Mouse (Mus musculus) midbrain, embryonic 15.5 days (tissue): ENCODE data around the gene Ank3. TPM values are rescaled to one million over a fixed set of nuclear protein-coding genes. Genes with fewer than 3 reads are reported as not detected.

Experiments used
- ATAC-seq: fragments of 200-750 bp; cut with Nextera tagmentation; replicated peaks from 2 replicates; pipeline ENCODE4 v1.8.0; 2017; ENCODE audit warnings: moderate TSS enrichment
- H3K27ac ChIP-seq: fragments of 300-500 bp; sonication (generic); 2 replicates; pipeline ENCODE4 v1.5.1; 2015; ENCODE audit warnings: mild to moderate bottlenecking, inconsistent platforms
- H3K27me3 ChIP-seq: fragments of 300-500 bp; sonication (generic); replicated peaks from 2 replicates; pipeline ENCODE4 v1.6.1; 2015; ENCODE audit warnings: inconsistent platforms
- H3K36me3 ChIP-seq: fragments of 300-500 bp; sonication (generic); replicated peaks from 2 replicates; pipeline ENCODE4 v1.6.1; 2015; ENCODE audit warnings: inconsistent platforms
- H3K4me1 ChIP-seq: fragments of 300-500 bp; sonication (generic); 2 replicates; pipeline ENCODE4 v1.6.1; 2015; ENCODE audit warnings: inconsistent platforms
- H3K4me2 ChIP-seq: fragments of 300-500 bp; sonication (generic); 2 replicates; pipeline ENCODE4 v1.6.1; 2015; ENCODE audit warnings: inconsistent platforms, mild to moderate bottlenecking, moderate library complexity
- H3K4me3 ChIP-seq: fragments of 300-500 bp; sonication (generic); 2 replicates; pipeline ENCODE4 v1.5.1; 2015; ENCODE audit warnings: mild to moderate bottlenecking, inconsistent platforms
- H3K9ac ChIP-seq: fragments of 300-500 bp; sonication (generic); 2 replicates; pipeline ENCODE4 v1.6.1; 2015; ENCODE audit warnings: mild to moderate bottlenecking, inconsistent platforms
- H3K9me3 ChIP-seq: fragments of 300-500 bp; sonication (generic); 2 replicates; pipeline ENCODE4 v1.6.1; 2016; ENCODE audit warnings: inconsistent platforms
- WGBS: fragments of 180-500 bp; shearing (Covaris S2); methylation state at CpG from one replicate; pipeline ENCODE4 v1.1.7; 2015; ENCODE audit warnings: mixed read lengths; 5-methylcytosine and 5-hydroxymethylcytosine counted together
- polyA plus RNA-seq: library from polyadenylated mRNA; unstranded; fragments of >200 nt; fragmentation: Nextera tagmentation; extraction: Ambion mirVana; gene quantifications from 2 replicates; pipeline ENCODE4 v1.2.1, GENCODE M21; 2015

The Ank3 gene
- polyA plus RNA-seq, 1 experiment from 2014 or later: 108 TPM

- no peaks in the 10 kb centered on the region for H3K9me3 ChIP-seq
- no peaks in the 10 kb centered on the region for H3K36me3 ChIP-seq
- peak overlapping the region; percentile 52 for H3K4me2 ChIP-seq
- H3K4me3 ChIP-seq: peak overlapping the region; percentile 36
- H3K4me1 ChIP-seq: peaks cover 75% of the 10 kb centered on the region
- WGBS: 13% methylated on average over 14 of the region's 14 CpGs
- H3K9ac ChIP-seq: peak overlapping the region; percentile 44
- no peaks in the 10 kb centered on the region for H3K27me3 ChIP-seq
- ATAC-seq: peak; percentile 24; the same call in 1 of the 2 replicates
- peak overlapping the region; percentile 84 for H3K27ac ChIP-seq
Measured at GRCm38 (mm10) chr10:69706851-69707788, 308.5 kb downstream of the Ank3 start.

DNA sequence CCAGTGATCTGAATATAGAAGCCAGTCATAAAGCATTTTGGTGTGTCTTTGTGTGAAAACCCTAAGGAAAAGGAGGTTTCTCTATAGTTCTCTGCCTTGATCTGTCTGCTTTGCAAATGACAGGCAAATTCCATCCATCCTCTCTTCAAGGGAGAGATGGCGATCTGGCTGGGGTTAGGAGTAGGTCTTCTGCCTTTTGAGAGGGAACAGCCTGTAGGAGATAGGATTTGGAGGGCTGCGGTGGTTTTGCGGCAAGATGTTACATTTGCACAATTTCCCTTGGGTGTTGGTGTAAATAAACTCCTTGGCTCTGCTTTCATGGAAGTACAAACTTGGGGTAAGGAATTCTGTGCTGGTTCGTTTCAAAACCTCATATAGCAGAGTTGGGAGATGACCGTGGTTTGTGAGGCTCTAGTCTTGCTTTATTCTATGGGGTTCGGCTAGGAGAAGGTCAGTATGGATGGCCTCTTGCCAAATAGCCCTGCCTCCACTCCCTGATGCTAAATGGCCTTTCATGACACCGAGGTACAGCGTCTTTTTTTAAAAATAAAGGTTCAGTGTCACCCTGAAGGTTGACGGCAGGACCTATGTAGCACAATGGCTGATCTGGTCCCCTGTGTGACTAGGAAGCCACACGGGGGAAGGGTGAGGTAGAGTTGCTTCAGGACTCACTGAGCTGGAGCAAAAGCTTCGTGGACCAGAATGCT, 309.4 kb downstream of the Ank3 start:
- peaks cover 80% of the 10 kb centered on the region for H3K4me1 ChIP-seq
- H3K4me3 ChIP-seq: peak overlapping the region; percentile 36

GRCm38 (mm10) chr10:69709631-69710030, 311.1 kb downstream of the Ank3 start:
- Histone ChIP-seq H3K4me1 (peaks cover 79% of the 10 kb centered on the region), H3K27me3 (no peaks in the 10 kb centered on the region), H3K36me3 (no peaks in the 10 kb centered on the region), H3K4me3 (no peak overlapping the region), H3K4me2 (peak overlapping the region; percentile 10; the same call in 1 of the 2 replicates), H3K9ac (no peak overlapping the region), H3K27ac (no peak overlapping the region), H3K9me3 (no peaks in the 10 kb centered on the region)
- 84% methylated on average over 2 of the region's 2 CpGs for WGBS
- no peak for ATAC-seq

More for the DNA sequence above, 309.4 kb downstream of the Ank3 start:
- Histone ChIP-seq H3K27me3 (no peaks in the 10 kb centered on the region), H3K36me3 (no peaks in the 10 kb centered on the region), H3K9ac (peak overlapping the region; percentile 44), H3K9me3 (no peaks in the 10 kb centered on the region), H3K27ac (peak overlapping the region; percentile 84), H3K4me2 (peak overlapping the region; percentile 52)
- no peak for ATAC-seq
- WGBS: 60% methylated on average over 11 of the region's 11 CpGs

DNA sequence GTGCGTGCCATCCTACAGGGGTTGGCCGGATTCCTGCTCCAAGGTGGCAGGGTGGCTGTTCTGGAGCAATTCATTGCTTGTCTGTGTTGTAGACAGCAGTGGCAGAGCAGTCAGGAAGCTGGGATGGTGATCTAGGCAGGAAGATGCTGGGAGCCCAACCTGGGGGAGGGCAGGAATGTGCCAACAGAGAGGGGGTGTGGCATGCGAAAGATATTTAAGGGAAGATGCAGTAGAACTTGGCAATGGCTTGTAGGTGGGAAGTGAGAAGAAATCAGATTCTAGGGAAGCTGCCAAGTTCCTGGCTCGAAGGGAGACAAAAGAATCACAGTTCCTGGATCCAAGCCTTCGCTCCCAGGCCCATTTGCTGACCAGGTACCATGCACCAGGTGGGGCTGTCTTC, 312.2 kb downstream of the Ank3 start:
- ATAC-seq: no peak
- Histone ChIP-seq H3K9ac (no peak overlapping the region), H3K4me2 (no peak overlapping the region), H3K4me1 (peaks cover 68% of the 10 kb centered on the region), H3K36me3 (no peaks in the 10 kb centered on the region), H3K27me3 (no peaks in the 10 kb centered on the region), H3K9me3 (no peaks in the 10 kb centered on the region), H3K27ac (no peak overlapping the region), H3K4me3 (no peak overlapping the region)
- WGBS: 84% methylated on average over 5 of the region's 5 CpGs

DNA sequence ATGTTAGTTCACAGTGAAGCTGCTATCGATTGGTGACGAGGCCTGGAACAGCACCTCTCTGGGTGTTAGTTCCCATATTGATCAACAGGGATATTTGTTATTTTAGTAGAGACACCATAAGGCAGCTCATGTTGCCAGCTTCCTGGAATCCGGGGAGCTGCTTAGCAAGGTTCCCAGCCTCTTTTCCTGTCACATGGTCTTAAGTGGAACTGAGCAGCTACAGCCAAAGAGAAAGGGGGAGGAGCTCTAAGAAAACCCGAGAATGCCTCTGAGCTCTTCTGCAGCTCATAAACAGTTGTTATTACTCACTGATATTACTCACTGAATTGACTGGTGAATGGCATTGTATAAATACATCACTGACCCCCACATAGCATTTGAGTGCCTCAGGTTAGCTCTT, 318.3 kb downstream of the Ank3 start:
- Histone ChIP-seq H3K4me1 (peaks cover 40% of the 10 kb centered on the region), H3K27me3 (no peaks in the 10 kb centered on the region), H3K9ac (no peak overlapping the region), H3K4me3 (no peak overlapping the region), H3K36me3 (no peaks in the 10 kb centered on the region), H3K9me3 (no peaks in the 10 kb centered on the region), H3K4me2 (no peak overlapping the region), H3K27ac (no peak overlapping the region)
- ATAC-seq: no peak
- 83% methylated on average over 4 of the region's 4 CpGs for WGBS

GRCm38 (mm10) chr10:69719421-69719820, 320.8 kb downstream of the Ank3 start:
- Histone ChIP-seq H3K9me3 (no peaks in the 10 kb centered on the region), H3K4me1 (peaks cover 31% of the 10 kb centered on the region), H3K27me3 (no peaks in the 10 kb centered on the region), H3K9ac (no peak overlapping the region), H3K4me3 (no peak overlapping the region), H3K36me3 (no peaks in the 10 kb centered on the region), H3K4me2 (peak overlapping the region; percentile 30), H3K27ac (peak overlapping the region; percentile 70)
- WGBS: 50% methylated on average over 5 of the region's 5 CpGs
- ATAC-seq: no peak

- ATAC-seq: peak; percentile 62
- H3K4me2 ChIP-seq: peak overlapping the region; percentile 30
- H3K36me3 ChIP-seq: no peaks in the 10 kb centered on the region
- peak overlapping the region; percentile 70 for H3K27ac ChIP-seq
- no peaks in the 10 kb centered on the region for H3K27me3 ChIP-seq
- peak overlapping the region; percentile 7; the same call in 1 of the 2 replicates for H3K9ac ChIP-seq
- no peaks in the 10 kb centered on the region for H3K9me3 ChIP-seq
- WGBS: 20% methylated on average over 12 of the region's 12 CpGs
- peaks cover 36% of the 10 kb centered on the region for H3K4me1 ChIP-seq
- H3K4me3 ChIP-seq: no peak overlapping the region
Measured at GRCm38 (mm10) chr10:69719901-69720415, 321.4 kb downstream of the Ank3 start.

GRCm38 (mm10) chr10:69720452-69720851, 321.9 kb downstream of the Ank3 start:
- Histone ChIP-seq H3K36me3 (no peaks in the 10 kb centered on the region), H3K27ac (peak overlapping the region; percentile 70), H3K9me3 (no peaks in the 10 kb centered on the region), H3K4me2 (peak overlapping the region; percentile 30; the same call in 1 of the 2 replicates), H3K9ac (peak overlapping the region; percentile 7; the same call in 1 of the 2 replicates), H3K27me3 (no peaks in the 10 kb centered on the region), H3K4me1 (peaks cover 38% of the 10 kb centered on the region), H3K4me3 (no peak overlapping the region)
- peak; percentile 40; the same call in 1 of the 2 replicates for ATAC-seq
- WGBS: 15% methylated on average over 10 of the region's 10 CpGs

GRCm38 (mm10) chr10:69720899-69721490, 322.4 kb downstream of the Ank3 start:
- H3K9ac ChIP-seq: no peak overlapping the region
- ATAC-seq: peak; percentile 28

GRCm38 (mm10) chr10:69724159-69724558, 325.6 kb downstream of the Ank3 start:
- ATAC-seq: no peak
- H3K4me1 ChIP-seq: peaks cover 37% of the 10 kb centered on the region
- H3K4me2 ChIP-seq: no peak overlapping the region
- H3K27me3 ChIP-seq: no peaks in the 10 kb centered on the region
- no peak overlapping the region for H3K9ac ChIP-seq
- H3K4me3 ChIP-seq: no peak overlapping the region
- no peak overlapping the region for H3K27ac ChIP-seq
- H3K36me3 ChIP-seq: no peaks in the 10 kb centered on the region
- WGBS: 90% methylated on average over 4 of the region's 4 CpGs
- no peaks in the 10 kb centered on the region for H3K9me3 ChIP-seq

More at GRCm38 (mm10) chr10:69720899-69721490, 322.4 kb downstream of the Ank3 start:
- H3K4me1 ChIP-seq: peaks cover 41% of the 10 kb centered on the region
- 18% methylated on average over 6 of the region's 6 CpGs for WGBS
- H3K27me3 ChIP-seq: no peaks in the 10 kb centered on the region
- no peak overlapping the region for H3K4me3 ChIP-seq
- no peaks in the 10 kb centered on the region for H3K9me3 ChIP-seq
- peak overlapping the region; percentile 70 for H3K27ac ChIP-seq
- 0 out of 2 replicates have a peak overlapping the region, but pooled peaks have one; percentile 30 for H3K4me2 ChIP-seq
- no peaks in the 10 kb centered on the region for H3K36me3 ChIP-seq

DNA sequence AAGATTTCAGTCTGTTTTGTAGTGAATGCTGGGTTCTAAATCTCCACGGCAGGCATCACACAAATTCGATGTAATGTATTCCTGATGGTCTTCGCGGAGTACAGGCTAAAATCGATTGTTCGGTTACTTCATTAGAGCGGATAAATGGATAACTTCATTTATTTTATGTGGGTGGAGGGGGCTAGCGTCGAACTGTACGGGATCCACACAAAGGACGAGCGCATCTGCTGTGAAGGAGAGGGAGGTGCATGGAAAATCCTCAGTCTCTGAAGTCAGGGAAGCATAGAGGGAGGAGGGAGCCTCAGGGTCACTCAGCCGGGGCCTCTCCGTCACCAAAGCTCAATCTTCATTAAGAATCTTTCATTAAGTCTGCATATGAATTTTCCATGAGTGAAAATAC, 326.5 kb downstream of the Ank3 start:
- Histone ChIP-seq H3K4me1 (peaks cover 36% of the 10 kb centered on the region), H3K9me3 (no peaks in the 10 kb centered on the region), H3K36me3 (no peaks in the 10 kb centered on the region), H3K27me3 (no peaks in the 10 kb centered on the region), H3K27ac (no peak overlapping the region), H3K4me3 (no peak overlapping the region), H3K9ac (no peak overlapping the region), H3K4me2 (no peak overlapping the region)
- 45% methylated on average over 14 of the region's 14 CpGs for WGBS
- ATAC-seq: 0 out of 2 replicates have a peak, but pooled peaks have one; percentile 37

GRCm38 (mm10) chr10:69726265-69726664, 327.7 kb downstream of the Ank3 start:
- H3K27me3 ChIP-seq: no peaks in the 10 kb centered on the region
- no peak overlapping the region for H3K9ac ChIP-seq
- no peak overlapping the region for H3K4me3 ChIP-seq
- WGBS: 89% methylated on average over 2 of the region's 2 CpGs
- no peaks in the 10 kb centered on the region for H3K9me3 ChIP-seq
- H3K36me3 ChIP-seq: no peaks in the 10 kb centered on the region
- H3K27ac ChIP-seq: no peak overlapping the region
- no peak overlapping the region for H3K4me2 ChIP-seq
- ATAC-seq: no peak
- peaks cover 36% of the 10 kb centered on the region for H3K4me1 ChIP-seq
